Mouse (Mus musculus) B cell, adult 2 months (primary cell): ENCODE data around the gene 1600002K03Rik.
"Not testable (repeated sequence)": the region's sequence is repeated elsewhere in the genome, so short reads cannot be mapped to it uniquely, and the experiment has no call there.

ENCODE experiments used
- DNase-seq, 2 experiments: peaks; one replicate each; pipeline ENCODE4 v3.0.0; 2022

The 1600002K03Rik gene

GRCm38 (mm10) chr10:80155277-80155676 lies 17.5 kb upstream of the 1600002K03Rik start:
- no peak for DNase-seq

DNA sequence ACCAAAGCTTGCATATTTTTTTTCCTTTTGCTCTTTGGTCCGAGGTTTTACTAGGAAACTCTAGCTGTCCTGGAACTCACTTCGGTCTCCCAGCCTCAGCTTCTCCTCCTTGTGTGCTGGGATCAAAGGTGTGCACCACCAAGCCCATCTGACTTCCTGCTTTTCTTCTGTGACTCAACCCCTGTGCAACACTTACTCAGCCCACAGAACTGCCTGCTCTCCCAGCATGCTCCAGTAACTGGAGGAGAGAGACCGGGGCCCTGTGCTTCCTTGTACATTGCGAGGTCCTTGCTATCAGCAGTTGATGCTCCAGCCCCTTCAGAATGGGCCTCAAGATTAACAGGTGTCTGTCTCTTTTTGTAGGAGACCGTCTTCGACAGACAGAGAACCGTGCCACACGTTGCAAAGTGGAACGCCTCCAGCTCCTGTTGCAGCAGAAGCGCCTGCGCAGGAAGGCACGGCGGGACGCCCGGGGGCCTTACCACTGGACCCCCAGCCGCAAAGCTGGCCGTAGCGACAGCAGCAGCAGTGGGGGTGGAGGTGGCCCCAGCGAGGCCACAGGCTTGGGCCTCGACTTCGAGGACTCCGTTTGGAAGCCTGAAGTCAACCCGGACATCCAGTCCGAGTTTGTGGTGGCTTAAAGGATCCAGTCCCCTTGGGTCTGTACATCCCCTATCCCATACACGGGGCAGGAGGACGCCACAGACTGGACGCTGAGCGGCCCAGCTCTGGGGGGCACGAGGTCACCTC lies 16.6 kb upstream of the 1600002K03Rik start:
- DNase-seq = no peak

DNA sequence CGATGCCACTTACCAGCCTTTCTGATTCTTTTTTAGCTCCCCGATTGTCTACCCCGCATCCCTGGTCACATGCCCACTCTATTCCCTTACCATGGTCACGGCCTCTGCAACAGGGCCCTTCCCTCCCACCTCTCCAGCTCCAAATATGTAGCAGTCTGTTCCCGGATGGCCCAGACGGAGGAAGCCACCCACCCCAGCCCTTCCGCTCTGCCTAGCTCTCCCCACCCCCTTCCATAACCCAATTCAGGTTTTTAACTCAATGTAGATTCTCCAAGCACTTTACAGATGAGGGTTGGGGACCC lies 16.0 kb upstream of the 1600002K03Rik start:
- DNase-seq = no peak

DNA sequence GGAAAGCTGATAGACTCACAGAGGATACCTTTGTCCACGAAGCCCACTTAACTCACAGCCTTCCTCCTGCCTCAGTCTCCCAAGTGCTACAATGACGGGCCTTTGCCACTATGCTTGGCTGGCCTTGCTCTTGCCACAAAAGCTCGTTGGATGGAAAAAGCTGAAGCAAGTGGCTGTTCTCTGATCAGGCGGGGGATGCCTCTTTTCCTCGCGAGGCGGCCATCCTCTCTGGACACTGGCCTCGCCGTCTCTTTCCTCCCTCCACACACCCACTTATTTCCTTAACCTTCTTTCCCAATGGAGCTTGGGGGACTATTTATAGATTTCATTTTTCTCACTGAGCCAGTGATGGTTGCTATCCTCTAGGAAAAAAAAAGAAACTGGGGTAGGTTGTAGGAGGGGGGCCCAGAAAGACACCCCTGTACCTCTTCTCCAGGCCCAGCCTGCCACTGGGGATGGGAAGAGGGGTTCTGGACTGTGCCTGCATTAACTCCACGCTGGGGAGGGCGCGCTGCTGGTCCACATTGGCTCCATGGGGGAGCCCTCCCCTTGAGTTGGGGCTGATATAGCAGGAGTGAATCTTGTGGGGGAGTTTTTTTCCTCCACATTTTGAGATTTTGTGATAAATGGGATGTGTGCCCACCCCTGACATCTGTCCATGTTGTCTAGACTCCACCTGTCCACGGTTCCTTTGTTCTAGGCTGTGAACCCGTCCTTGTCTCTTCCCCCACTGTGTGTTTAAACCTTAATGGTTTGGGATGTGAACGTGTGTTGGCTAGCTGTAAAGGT lies 15.4 kb upstream of the 1600002K03Rik start:
- no peak for DNase-seq

- DNase-seq = peak; percentile 77 to 78
These were observed 14.3 kb upstream of the 1600002K03Rik start for GRCm38 (mm10) chr10:80158307-80158986.

DNA sequence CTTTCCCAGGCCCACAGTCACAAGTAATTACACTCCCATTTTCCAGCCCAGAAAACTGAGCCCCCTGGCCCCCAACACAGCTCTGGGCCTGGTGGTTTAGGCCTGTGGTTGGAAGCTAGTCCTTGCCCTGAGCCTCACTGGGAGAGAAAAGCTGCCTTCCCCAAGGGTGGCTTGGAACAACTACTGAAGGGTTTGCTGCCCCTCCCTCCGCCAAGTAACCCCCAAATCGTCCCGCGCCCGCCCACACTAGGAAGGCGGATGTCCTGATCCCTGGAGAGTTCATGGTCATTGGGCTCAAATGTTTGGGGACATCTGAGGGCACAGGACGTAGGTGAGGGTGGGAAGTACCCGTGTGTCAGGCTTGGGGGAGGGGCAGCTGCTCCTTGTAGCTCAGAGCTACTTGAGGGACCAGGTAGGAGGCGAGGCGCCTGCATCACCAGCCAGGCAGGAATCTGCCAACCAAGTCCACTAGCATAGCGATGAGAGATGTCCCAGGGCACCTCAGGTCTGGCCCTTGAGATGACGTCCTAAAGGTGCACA lies 13.7 kb upstream of the 1600002K03Rik start:
- peak; percentile 81 to 84 for DNase-seq

DNA sequence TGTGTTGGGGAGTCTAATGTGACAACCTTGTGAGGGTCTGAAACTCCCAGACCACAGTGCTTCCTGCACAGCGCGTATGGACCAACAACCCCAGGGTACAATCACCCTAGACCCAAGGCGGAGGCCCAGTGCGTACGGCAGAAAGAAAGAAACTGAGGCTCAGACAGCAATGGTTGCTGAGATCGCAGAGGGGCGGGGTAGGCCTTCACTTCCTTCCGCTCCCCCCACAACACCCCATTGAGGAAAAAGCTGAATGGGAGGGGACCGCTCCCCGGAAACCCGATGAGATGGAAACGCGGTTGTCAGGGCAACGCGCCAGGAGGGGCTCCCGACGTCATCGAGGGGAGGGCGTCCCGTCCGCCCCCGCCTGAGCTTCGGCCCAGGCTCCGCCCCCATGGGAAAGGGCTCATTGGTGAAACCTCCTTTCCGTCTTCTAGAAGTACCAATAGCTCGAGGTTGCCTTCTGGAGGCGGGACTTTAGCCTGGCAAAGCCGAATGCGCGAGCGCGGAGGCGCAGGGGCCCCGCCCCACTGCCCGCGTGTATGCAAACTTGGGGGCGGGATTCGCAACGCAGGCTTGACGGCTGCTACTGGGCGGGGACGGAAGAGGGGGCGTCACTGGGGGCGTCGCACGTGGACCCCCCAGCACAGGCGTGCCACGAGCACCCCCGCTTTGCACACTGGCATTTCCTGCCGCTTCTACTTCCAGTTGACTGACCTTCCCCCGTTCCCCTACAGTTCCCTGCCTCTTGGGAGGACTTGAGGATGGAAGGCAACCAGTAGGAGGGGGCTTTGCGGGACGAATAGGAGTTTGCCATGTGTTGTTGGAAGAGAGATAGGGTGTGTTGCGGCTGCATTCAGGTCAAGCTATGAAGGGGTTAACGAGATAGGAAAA lies 12.9 kb upstream of the 1600002K03Rik start:
- peak; percentile 99 for DNase-seq

- peak; percentile 64 to 67 for DNase-seq
These were observed 12.0 kb upstream of the 1600002K03Rik start for GRCm38 (mm10) chr10:80160455-80161371.

GRCm38 (mm10) chr10:80161522-80162242 lies 11.1 kb upstream of the 1600002K03Rik start:
- DNase-seq = no peak

- no peak for DNase-seq
These were observed 10.5 kb upstream of the 1600002K03Rik start for GRCm38 (mm10) chr10:80162243-80162608.

- DNase-seq = peak in 1 of 2 experiments; percentile 50
These were observed 9.9 kb upstream of the 1600002K03Rik start for GRCm38 (mm10) chr10:80162716-80163299.

DNA sequence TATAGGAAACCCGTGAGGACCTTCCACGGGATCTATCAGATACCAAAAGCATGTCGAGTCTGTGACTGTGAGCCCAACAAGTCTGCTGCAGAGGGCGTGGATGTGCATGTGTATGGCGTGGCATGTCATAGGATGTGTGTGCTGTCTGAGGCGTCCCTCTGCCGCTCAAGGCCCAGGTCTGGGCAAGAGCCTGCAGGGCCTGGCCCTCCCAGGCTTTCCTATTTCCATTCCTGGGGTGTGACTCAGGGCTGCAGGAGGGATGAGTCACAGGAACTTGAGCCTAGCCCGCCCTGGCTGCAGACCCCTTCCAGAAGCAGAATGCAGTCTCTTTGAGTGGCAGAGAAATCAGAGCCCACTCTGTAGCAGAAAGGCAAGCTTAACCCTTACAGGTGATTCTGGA lies 9.0 kb upstream of the 1600002K03Rik start:
- no peak for DNase-seq

- DNase-seq = no peak
These were observed 8.4 kb upstream of the 1600002K03Rik start for GRCm38 (mm10) chr10:80164161-80164997.

- peak; percentile 94 to 95 for DNase-seq
These were observed 7.8 kb upstream of the 1600002K03Rik start for GRCm38 (mm10) chr10:80164998-80165344.

GRCm38 (mm10) chr10:80165392-80166128 lies 7.2 kb upstream of the 1600002K03Rik start, which contains the start of gene Cirbp:
TSS of gene Cirbp (plus strand) at chr10:80165985.
- DNase-seq = no peak

DNA sequence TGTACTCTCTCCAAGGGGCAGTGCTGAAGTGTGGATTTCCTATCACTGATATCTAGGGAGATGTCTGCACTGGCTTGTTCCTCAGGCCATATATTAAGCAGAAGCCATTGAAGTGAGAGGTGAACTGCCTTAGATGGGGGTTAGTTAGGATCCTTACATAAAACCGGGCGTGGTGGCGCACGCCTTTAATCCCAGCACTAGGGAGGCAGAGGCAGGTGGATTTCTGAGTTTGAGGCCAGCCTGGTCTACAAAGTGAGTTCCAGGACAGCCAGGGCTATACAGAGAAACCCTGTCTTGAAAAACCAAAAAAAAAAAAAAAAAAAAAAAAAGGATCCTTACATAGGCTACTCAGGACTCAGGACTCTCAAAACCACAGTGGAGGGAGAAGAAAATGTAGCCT lies 6.6 kb upstream of the 1600002K03Rik start:
- DNase-seq = not testable (repeated sequence)

DNA sequence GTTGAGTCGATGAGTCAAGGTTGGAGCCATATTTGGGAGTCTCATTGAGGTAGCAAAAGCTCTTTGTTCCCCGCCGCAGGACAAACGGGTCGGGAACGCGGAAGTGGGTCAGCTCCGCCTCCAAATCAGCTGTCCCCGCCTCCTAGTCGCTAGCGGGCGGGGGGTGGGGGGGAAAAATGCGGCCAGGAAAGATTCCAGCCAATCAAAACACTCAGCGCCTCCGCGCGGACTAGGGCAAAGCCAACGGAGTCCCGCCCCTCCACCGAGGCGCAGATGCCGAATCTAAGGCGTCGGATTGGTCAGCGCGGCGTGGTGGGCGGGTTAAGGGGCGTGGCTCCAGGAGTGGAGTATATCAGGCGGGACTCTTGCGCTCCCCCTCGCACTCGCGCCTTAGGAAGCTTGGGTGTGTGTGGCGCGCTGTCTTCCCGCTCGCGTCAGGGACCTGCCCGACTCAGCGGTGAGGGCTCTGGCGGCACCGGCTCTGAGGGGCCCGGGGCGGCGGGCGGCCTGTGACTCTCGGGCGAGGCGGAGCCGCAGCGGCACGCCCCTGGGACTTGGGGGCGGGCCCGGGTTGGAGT lies 5.2 kb upstream of the 1600002K03Rik start:
- DNase-seq = peak; percentile 99 to 100

- DNase-seq = peak; percentile 93 to 95
These were observed 4.6 kb upstream of the 1600002K03Rik start for GRCm38 (mm10) chr10:80168038-80168661.
